Mouse (Mus musculus) right cerebral cortex, postnatal 36 days (tissue): ENCODE data around the gene Tmod4.
A peak's percentile ranks its signal among the peaks of the same experiment; 100 is the strongest.

Experiments used
- DNase-seq, 2 experiments: peaks; one replicate each; pipeline ENCODE4 v3.0.0; 2022; ENCODE audit warnings: low spot score in 2 of 2, mixed read lengths in 1 of 2

The Tmod4 gene

GRCm38 (mm10) chr3:95136336-95136735, 12.1 kb downstream of the Tmod4 start:
- no peak for DNase-seq

GRCm38 (mm10) chr3:95139586-95140288, 15.5 kb downstream of the Tmod4 start:
- DNase-seq, result no peak

DNA sequence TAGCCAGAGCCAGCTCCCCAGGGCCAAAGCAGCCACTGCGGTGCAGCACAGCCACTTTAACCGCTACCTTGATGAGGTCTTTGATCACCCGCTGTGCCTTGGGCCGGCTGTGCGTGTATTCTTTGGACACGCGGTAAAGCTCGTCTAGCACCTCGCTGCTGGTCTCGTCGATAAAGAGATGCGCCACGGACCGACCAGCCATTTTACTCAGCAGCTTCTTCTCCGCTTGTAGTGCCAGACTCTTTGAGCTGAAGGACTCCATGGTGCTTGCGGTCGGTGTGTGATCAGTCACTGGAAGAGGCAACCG, 16.0 kb downstream of the Tmod4 start:
- no peak for DNase-seq

DNA sequence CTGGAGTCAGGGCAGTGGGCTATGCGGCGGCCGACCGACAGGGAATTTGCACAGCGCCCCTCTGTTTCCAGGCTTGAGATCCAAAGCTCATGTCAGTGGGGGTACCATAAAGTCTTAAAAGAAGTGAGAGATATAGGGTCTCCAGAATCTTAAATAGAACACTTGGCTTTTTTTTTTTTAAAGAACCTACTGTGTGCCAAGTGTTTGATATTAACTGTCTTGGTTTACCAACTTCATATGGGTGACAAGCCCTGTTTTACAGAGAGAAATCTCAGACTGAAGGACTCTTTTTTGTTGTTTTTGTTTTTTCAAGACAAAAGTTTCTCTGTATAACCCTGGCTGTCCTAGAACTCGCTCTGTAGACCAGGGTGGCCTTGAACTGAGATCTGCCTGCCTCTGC, 16.5 kb downstream of the Tmod4 start:
- DNase-seq, result no peak

- DNase-seq, result no peak
Observed at GRCm38 (mm10) chr3:95141474-95141873, 17.2 kb downstream of the Tmod4 start.

GRCm38 (mm10) chr3:95141952-95142616, 17.8 kb downstream of the Tmod4 start, which contains the start of gene Tnfaip8l2:
TSS of gene Tnfaip8l2 (minus strand) at chr3:95142360.
- no peak for DNase-seq

- peak; percentile 56 to 70 for DNase-seq
Observed at GRCm38 (mm10) chr3:95142617-95143011, 18.3 kb downstream of the Tmod4 start.

DNA sequence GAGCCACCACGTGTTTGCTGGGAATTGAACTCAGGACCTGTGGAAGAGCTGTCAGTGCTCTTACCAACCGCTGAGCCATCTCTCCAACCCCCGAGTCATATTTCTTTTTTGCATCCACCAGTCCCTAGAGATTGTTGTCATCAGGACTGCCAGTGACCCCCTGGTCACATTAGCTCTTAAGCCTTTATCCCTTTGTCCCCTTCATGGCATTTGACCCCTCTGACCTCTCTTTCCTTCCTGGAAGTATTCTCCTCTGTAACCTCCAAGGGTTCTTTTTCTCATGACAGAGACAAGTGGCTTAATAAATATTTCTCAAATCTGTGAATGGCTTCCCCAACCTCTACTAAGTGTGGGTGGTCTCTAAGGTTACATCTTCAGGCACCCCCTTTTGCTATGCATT, 23.6 kb downstream of the Tmod4 start:
- DNase-seq, result no peak

GRCm38 (mm10) chr3:95153874-95154273, 29.6 kb downstream of the Tmod4 start:
- no peak for DNase-seq

GRCm38 (mm10) chr3:95159511-95159986, 35.3 kb downstream of the Tmod4 start:
- DNase-seq, result no peak

- peak; percentile 78 to 84 for DNase-seq
Observed at GRCm38 (mm10) chr3:95159987-95160963, 36.0 kb downstream of the Tmod4 start, which contains the start of gene Sema6c. TSS of gene Sema6c (plus strand) at chr3:95160457.

GRCm38 (mm10) chr3:95161041-95161551, 36.8 kb downstream of the Tmod4 start:
- DNase-seq, result no peak

DNA sequence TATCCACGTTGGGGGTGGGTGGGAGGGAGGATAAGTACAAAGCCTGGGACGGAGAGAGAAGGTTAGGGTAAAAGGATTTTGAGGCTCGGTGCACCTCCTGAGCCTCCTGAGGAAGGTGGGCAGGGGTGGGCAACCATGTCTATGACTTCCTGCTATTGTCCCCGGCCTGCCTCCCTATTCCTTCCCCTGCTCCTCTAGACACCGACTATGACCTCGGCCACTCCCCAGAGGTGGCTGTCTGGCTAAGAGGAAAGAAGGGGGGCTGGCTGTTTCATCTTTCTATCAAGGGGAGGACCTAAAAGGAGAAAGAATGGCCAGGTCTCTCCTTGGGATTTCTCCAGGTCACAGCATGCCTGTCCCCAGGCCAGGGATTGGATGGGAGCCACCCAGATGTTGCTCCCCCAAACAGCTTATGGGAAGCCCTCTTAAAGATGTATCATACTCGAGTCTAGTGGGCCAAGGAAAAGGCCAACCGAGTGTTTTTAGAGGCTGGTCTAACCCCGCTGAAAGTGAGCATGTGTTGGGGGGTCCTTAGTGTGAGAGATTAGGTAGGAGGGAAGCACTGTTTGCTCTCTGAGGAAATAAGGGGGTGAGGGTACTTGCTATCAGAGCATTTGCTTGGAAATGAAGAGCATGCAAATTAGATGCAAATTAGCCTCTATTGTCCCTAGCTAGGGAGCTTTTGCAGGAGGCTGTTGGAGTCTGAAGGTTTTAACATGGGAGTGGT, 37.5 kb downstream of the Tmod4 start:
- DNase-seq, result no peak

DNA sequence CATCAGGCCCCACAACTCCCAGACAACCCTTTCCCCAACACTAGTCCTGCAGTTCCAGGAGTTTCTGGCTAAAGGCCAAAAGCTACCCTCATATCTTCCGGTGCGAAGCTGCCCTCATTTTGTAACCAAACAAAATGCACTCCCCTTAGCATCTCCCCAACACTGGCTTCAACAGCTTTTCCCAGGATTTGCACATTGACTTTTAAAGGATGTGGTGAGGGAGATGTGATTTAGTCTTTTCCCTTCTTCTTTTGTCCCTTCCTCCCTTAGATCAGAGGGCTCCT, 38.0 kb downstream of the Tmod4 start:
- DNase-seq, result no peak

DNA sequence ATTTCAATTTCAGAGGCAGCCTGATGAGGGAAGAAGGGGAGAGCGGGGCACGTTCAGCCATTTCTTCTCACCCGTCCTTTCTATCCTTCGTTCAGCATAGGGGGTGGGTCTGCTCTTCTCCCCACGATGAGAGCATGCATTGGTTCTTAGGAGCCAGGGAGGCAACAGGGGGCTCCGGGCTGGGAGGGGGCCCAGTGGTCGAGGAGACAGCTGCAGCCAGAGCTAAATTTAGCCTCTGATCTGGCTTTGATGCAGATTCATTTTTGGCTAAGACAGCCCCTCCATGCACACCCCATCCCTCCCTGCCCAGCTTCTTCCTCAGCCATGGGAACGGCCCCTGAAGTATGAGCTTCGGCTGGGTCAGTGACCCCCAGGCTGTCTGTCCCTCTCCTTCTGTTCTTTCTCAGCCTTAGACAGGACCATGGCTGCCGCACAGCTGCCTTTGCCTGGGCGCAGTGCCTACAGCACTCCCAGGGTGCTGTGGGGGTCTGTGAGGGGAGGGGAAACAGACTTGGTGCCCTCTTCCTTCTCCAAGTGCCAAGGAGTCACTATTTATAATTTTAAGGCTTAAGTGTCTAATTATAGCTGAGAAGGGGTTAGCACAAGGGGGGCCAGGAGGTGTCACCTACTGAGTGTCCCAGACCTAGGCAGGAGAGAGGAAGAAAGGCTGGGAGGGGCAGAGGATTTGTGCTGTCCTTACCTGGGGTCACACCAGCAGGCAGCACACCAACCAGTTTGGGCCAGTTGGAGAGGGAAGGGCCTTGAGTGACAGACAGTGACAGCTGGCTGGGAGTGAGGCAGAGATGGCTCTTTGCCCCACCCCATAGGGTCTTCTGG, 39.4 kb downstream of the Tmod4 start:
- no peak for DNase-seq

GRCm38 (mm10) chr3:95164256-95164550, 39.9 kb downstream of the Tmod4 start:
- no peak for DNase-seq

DNA sequence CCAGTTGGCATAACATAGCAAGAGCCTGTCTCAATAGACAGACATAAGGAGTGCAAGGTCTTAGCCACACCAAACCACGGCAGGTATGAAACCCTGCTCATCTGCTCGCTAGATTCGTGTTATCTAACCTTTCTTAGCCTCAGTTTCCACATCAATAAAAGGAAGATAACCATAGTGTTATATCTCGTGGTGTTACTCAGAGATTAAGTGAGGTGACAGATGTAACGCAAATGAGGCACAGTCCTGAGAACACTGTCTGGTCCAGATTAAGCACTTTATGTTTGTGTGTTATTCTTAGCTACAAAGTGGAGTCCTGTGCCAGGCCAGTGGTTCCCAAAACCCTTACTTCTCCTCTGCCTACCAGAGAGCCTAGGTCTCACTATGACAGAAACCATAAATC, 40.6 kb downstream of the Tmod4 start:
- DNase-seq, result no peak

- DNase-seq, result no peak
Observed at GRCm38 (mm10) chr3:95169996-95170395, 45.7 kb downstream of the Tmod4 start.

DNA sequence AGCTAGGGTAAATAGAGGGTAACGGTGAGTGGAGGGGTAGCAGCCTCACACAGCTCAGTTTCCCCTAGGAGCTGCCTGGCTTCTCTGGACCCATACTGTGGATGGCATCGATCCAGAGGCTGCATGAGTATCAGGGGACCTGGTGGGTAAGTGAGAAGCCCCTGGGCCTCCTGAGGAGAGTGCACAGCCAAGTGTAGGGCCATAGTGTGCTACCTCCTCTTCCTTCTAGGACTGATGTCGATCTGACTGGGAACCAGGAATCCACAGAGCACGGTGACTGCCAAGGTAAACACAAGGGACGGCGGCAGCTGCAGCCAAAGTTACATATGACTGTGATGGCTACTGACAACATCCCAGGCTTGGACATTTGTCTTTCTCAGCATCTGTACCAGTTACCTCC, 46.8 kb downstream of the Tmod4 start:
- DNase-seq, result no peak

DNA sequence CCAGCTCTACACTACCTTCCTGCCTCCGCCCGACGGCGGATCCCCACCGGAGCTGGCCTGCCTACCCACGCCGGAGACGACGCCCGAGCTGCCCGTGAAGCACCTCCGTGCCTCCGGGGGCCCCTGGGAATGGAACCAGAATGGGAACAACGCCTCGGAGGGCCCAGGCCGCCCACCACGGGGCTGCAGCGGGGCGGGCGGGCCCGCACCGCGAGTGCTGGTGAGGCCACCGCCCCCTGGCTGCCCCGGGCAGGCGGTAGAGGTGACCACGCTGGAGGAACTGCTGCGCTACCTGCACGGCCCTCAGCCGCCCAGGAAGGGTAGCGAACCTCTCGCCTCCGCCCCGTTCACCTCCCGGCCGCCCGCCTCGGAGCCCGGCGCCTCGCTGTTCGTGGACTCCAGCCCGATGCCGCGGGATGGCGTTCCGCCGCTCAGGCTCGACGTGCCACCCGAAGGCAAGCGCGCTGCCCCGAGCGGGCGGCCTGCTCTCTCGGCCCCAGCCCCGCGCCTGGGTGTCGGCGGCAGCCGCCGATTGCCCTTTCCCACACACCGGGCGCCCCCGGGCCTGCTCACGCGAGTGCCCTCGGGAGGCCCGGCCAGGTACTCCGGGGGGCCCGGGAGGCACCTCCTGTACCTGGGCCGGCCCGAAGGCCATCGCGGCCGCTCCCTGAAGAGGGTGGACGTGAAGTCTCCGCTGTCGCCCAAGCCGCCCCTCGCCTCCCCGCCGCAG, 48.4 kb downstream of the Tmod4 start:
- no peak for DNase-seq
